Comparison of ENCODE assay signal across 29 mouse cellular contexts in the genomic region with DNA sequence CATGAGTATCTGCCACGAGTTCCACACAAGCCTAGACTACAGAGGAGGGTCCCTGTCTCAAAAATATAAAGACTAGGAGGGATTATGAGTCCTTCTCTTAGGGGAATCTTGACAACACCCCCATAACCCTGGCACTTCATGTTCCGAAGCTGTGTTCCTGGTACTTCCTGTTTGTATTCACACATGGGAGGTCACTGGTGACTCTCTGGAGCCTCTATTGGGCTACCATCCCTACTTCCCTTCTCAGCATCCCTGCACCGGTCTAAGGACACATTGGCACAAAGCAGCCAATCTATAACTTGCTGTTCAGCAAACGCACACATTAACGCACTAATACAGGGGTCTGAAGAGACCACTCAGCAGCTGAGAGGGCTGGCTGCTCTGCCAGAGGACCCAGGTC. TPM values are rescaled to one million over a fixed set of nuclear protein-coding genes. Genes with fewer than 3 reads are reported as not detected.
DNase-seq lines count a peak whose midpoint lies in the region; ATAC-seq and TF ChIP-seq lines count a peak whose summit lies in the region.
"Had no signal": no experiment of that assay in that cellular context is flagged by ENCODE, and none has a peak within 500 bp of the region (broad histone marks: within the 10 kb centered on the region; RNA-seq: fewer than 3 reads in every experiment).

No protein-coding gene starts in this region.

- H3K4me1 ChIP-seq in heart, embryonic 10.5 days, result peaks cover 29% of the 10 kb centered on the region
- peaks cover 9% of the 10 kb centered on the region for H3K4me1 ChIP-seq in ES-Bruce4 (ENCODE audit: control insufficient read depth, insufficient read depth, low read length)
- H3K4me1 ChIP-seq in liver, embryonic 15.5 days (replicated peaks), result peaks cover 7% of the 10 kb centered on the region; the same call in 1 of the 2 replicates

- H3K27me3 ChIP-seq in heart, embryonic 10.5 days (ENCODE audit: insufficient read depth, poor library complexity, severe bottlenecking), result peaks cover 10% of the 10 kb centered on the region
- no peaks in the 10 kb centered on the region for H3K27me3 ChIP-seq in ES-Bruce4 (ENCODE audit: control insufficient read depth, insufficient read depth, low read length, poor library complexity, severe bottlenecking)
- H3K27me3 ChIP-seq in liver, embryonic 15.5 days, result peaks cover 9% of the 10 kb centered on the region
- H3K27me3 ChIP-seq: heart, embryonic 15.5 days; stomach, embryonic 15.5 days had no signal

- H3K9me3 ChIP-seq in heart, embryonic 10.5 days, result no peaks in the 10 kb centered on the region
- H3K9me3 ChIP-seq in ES-Bruce4 (replicated peaks; ENCODE audit: control insufficient read depth, insufficient read depth, low read length, poor library complexity, severe bottlenecking), result no peaks in the 10 kb centered on the region
- H3K9me3 ChIP-seq in liver, embryonic 15.5 days (replicated peaks), result no peaks in the 10 kb centered on the region
- H3K9me3 ChIP-seq: forebrain, embryonic 13.5 days; heart, embryonic 15.5 days; hindbrain, embryonic 13.5 days; limb, embryonic 10.5 days; limb, embryonic 15.5 days; midbrain, embryonic 10.5 days; midbrain, embryonic 15.5 days; neural tube, embryonic 15.5 days; stomach, embryonic 15.5 days had no signal

- H3K4me2 ChIP-seq in liver, embryonic 15.5 days, result no peak overlapping the region
- H3K4me2 ChIP-seq: forebrain, embryonic 13.5 days; heart, embryonic 15.5 days; hindbrain, embryonic 13.5 days; limb, embryonic 15.5 days; midbrain, embryonic 15.5 days; neural tube, embryonic 15.5 days; stomach, embryonic 15.5 days had no signal

- no peak for ATAC-seq in liver, embryonic 15.5 days (ENCODE audit: insufficient read depth)
- ATAC-seq: forebrain, embryonic 13.5 days; intestine, embryonic 16.5 days; midbrain, embryonic 15.5 days had no signal

- no peak for TF ChIP-seq POLR2A in ES-Bruce4 (IDR thresholded peaks at IDR 0.05; ENCODE audit: insufficient read depth, low read length)

- H3K4me3 ChIP-seq in heart, embryonic 10.5 days, result no peak overlapping the region
- no peak overlapping the region for H3K4me3 ChIP-seq in layer of hippocampus, adult 2 months
- no peak overlapping the region; the same call in 1 of the 2 replicates for H3K4me3 ChIP-seq in ES-Bruce4 (ENCODE audit: low read depth, low read length)
- no peak overlapping the region for H3K4me3 ChIP-seq in liver, embryonic 15.5 days (replicated peaks)
- H3K4me3 ChIP-seq: forebrain, embryonic 13.5 days; heart, embryonic 15.5 days; hindbrain, embryonic 13.5 days; limb, embryonic 10.5 days; limb, embryonic 15.5 days; midbrain, embryonic 10.5 days; midbrain, embryonic 15.5 days; neural tube, embryonic 15.5 days; stomach, embryonic 15.5 days had no signal

- WGBS in heart, embryonic 10.5 days, result 84% methylated on average over 5 of the region's 5 CpGs
- WGBS in liver, embryonic 15.5 days (ENCODE audit: insufficient replicate concordance), result 54% methylated on average over 5 of the region's 5 CpGs

- peak; percentile 95 for DNase-seq in heart, adult 11 months
- DNase-seq in heart, embryonic 10.5 days (ENCODE audit: low spot score), result no peak
- no peak for DNase-seq in layer of hippocampus, adult 2 months (ENCODE audit: low spot score in 2 of 2)
- DNase-seq in layer of hippocampus, adult 9-10 months (ENCODE audit: low spot score), result no peak
- no peak for DNase-seq in adrenal gland, adult (ENCODE audit: inconsistent age in 2 of 2, low spot score in 1 of 2)
- DNase-seq: adrenal gland, adult 2 months; cerebellum, adult 8-10 months; cerebellum, postnatal 25 days; gastrocnemius, postnatal 25 days; heart, postnatal 4 days; kidney, postnatal 36 days; layer of hippocampus, postnatal 36 days; lung, adult 2 months; lung, postnatal 10 days; retina, postnatal 1 day; right cerebral cortex, postnatal 25 days; thymus, postnatal 14 days had no signal

- no peak for TF ChIP-seq EP300 in ES-Bruce4 (IDR thresholded peaks at IDR 0.05; ENCODE audit: insufficient read depth, low read depth, low read length)

- H3K9ac ChIP-seq in ES-Bruce4 (ENCODE audit: low read depth, poor library complexity, severe bottlenecking), result peak overlapping the region; percentile 26; the same call in 1 of the 2 replicates
- no peak overlapping the region for H3K9ac ChIP-seq in liver, embryonic 15.5 days
- H3K9ac ChIP-seq: forebrain, embryonic 13.5 days; heart, embryonic 15.5 days; hindbrain, embryonic 13.5 days; limb, embryonic 15.5 days; midbrain, embryonic 15.5 days; neural tube, embryonic 15.5 days; stomach, embryonic 15.5 days had no signal

- H3K36me3 ChIP-seq in heart, embryonic 10.5 days, result peaks cover 21% of the 10 kb centered on the region
- H3K36me3 ChIP-seq in ES-Bruce4 (ENCODE audit: control insufficient read depth, insufficient read depth, low read length, poor library complexity, severe bottlenecking), result no peaks in the 10 kb centered on the region
- H3K36me3 ChIP-seq in liver, embryonic 15.5 days (replicated peaks), result no peaks in the 10 kb centered on the region
- H3K36me3 ChIP-seq: midbrain, embryonic 10.5 days had no signal

- H3K27ac ChIP-seq in heart, embryonic 10.5 days, result no peak overlapping the region
- H3K27ac ChIP-seq in layer of hippocampus, adult 2 months, result 0 out of 2 replicates have a peak overlapping the region, but pooled peaks have one; percentile 32
- peak overlapping the region; percentile 68 for H3K27ac ChIP-seq in ES-Bruce4 (ENCODE audit: insufficient read depth, low read length)
- 0 out of 2 replicates have a peak overlapping the region, but pooled peaks have one; percentile 55 for H3K27ac ChIP-seq in liver, embryonic 15.5 days (replicated peaks)
- H3K27ac ChIP-seq: forebrain, embryonic 13.5 days; heart, embryonic 15.5 days; hindbrain, embryonic 13.5 days; limb, embryonic 10.5 days; limb, embryonic 15.5 days; midbrain, embryonic 15.5 days; neural tube, embryonic 15.5 days; stomach, embryonic 15.5 days had no signal

- no peak for TF ChIP-seq CTCF in layer of hippocampus, adult 2 months (conservative IDR thresholded peaks at IDR 0.05)
- TF ChIP-seq CTCF in ES-Bruce4 (IDR thresholded peaks at IDR 0.05; ENCODE audit: low read depth, low read length), result no peak

RNA-seq across cellular contexts. Expression of gene Katnb1, which starts 51.0 kb away (rescaled TPM):
- polyA plus RNA-seq in heart, embryonic 10.5 days (2016; fragmentation: Nextera tagmentation; extraction: Ambion mirVana), result 25.8 and 29.8 TPM in 2 replicates
- total RNA-seq in layer of hippocampus, adult 2 months (2021), result 10 to 100 TPM; 33.9 to 45.9 TPM
- 15.9 and 16.1 TPM in 2 replicates for polyA plus RNA-seq in ES-Bruce4 (2011; ENCODE audit: insufficient read depth, insufficient read length, low read depth, missing spikeins)
- 9.6 and 12.0 TPM in 2 replicates for polyA plus RNA-seq in liver, embryonic 15.5 days (2015; fragmentation: Nextera tagmentation; extraction: Ambion mirVana)
